Mouse (Mus musculus) hematopoietic stem cell, adult 5-6 weeks (primary cell): ENCODE measurements at regions not wholly inside any gene's neighbourhood (a gene's known extent, or its start where the extent isn't known, plus 50 kb on each side); places are given as distances from the start of the nearest gene placed in this dataset.
A peak's percentile ranks its signal among the peaks of the same experiment; 100 is the strongest.

ENCODE experiments used
- ATAC-seq, 2 experiments: fragments of 125-278 bp in 1 of 2; replicated peaks in 1 of 2; 2 replicates each; pipeline ENCODE4 v1.8.0; 2016 to 2017; ENCODE audit warnings: inconsistent platforms in 2 of 2, mild to moderate bottlenecking in 2 of 2, moderate number of reproducible peaks in 2 of 2, low read depth in 1 of 2, moderate TSS enrichment in 1 of 2; ENCODE audit not compliant: low FRiP score in 2 of 2, poor library complexity in 2 of 2, severe bottlenecking in 2 of 2, insufficient read depth in 1 of 2, low TSS enrichment in 1 of 2

DNA sequence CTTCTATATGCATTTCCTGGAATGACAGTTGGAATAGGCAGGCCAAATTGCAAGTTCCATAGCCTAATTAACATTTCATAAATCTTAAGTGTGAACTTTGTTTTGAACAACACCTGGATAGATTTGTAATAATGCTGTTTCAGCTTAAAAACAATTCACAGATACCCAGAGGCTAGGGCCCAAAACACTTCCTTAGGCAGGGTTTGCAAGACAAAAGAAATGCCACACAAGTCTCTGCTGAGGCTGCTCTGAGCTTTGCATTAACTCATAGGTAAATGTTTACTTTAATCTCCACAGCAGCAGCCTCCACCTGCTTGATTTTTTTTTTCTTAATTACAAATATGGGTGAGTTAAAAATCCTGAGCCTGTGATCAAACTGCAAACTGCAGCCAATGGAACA lies 118.4 kb downstream of the Gnat3 start:
- ATAC-seq, result no peak

DNA sequence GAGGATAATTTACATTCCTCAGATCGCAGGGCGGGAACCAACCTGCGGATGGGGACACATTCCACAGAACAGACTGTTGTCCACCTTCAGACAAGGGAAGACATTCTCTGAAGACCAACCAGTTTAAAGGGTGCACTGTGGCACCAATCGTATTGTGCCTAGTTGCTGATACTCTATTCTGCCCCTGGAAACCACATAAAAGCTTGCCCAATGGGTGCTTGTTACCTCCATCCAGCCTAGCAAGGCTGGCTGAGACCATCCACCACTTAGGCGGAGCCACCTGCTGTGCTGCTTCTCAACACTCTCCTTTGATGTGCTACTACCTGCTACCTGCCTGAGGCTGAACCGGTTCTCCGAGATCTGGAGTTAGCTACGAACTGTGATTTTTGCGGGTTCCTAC lies 119.9 kb downstream of the Gnat3 start:
- no peak for ATAC-seq

DNA sequence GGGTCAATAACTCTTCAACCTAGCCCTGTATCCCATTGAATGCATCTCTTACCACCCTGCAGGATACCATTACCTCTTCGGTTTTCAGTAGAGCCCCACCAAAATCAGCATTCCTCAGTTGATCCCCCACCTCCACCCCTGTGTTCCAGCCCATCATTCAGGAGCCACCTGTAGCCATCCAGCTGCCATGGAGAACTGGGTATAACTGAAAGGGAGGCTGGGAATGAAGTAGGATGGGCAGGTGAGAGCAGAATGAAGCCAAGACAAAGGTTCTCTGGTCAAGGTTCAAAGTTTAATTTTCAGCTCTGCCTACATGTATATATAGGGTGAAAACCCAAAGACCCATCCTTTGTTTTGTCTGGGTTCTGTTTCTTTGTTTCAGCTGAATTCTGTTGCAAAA lies 121.4 kb downstream of the Gnat3 start:
- no peak for ATAC-seq

DNA sequence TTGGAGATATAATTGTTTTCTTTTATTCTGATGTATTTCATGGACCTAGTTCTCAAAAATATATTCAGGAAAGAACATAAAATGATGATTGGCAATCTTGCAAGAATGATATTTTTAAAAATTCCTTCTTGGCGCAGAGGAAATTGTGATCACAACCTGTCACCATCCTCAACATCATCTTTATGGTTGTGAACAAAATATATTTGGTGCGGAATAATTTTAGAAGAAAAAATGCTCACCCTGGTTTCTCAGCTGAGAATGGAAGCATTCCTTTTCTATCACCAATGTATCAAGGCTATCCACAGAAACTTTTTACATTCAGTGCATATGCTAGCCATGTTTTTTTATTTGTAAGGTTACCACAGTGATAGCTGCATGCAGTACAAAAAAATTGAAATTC lies 123.1 kb downstream of the Gnat3 start:
- ATAC-seq, result no peak

DNA sequence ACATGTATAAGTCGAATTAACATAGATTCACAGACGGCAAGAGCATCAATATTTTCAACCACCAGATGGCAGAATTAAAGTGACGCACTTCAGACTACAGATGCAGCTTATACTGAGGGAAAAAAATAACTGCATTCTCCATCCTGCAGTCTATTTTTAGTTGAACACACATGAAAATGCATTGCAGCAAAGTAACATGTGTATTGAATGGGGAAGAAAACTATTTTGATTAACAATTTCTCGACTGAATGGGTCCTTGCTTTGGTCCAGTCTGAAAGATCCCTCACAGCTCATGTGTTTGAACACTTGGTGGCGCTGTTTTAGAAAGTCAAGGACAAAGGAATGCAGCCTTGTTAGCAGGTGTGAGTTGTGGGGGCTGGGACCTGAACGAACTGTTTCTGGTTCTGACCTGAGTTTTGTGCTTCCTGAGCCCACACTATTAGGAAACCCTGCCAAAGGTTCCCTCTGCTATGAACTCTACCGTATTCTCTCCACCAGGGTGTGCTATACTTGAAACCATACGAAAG lies 125.6 kb downstream of the Gnat3 start:
- peak; percentile 84 to 94 for ATAC-seq

DNA sequence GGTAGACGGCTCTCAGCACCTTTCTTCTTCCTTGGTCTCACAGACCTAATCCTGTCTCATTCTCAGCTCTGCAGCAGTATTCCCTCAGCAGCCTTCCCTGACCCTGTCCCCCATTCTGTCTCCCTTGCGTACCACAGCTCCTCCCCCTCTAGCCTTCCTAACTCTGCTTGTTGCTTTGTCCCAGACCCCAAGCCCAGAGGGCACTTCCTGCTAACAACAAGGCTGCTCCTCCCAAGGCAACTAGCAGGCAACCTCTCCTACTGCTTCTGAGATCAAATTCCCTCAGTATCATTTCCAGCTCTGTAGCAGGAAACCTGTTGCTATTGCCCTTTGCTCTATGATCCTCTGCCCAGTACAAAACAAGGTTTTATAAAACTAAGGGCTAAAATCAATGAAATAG lies 127.6 kb downstream of the Gnat3 start:
- ATAC-seq, result no peak

DNA sequence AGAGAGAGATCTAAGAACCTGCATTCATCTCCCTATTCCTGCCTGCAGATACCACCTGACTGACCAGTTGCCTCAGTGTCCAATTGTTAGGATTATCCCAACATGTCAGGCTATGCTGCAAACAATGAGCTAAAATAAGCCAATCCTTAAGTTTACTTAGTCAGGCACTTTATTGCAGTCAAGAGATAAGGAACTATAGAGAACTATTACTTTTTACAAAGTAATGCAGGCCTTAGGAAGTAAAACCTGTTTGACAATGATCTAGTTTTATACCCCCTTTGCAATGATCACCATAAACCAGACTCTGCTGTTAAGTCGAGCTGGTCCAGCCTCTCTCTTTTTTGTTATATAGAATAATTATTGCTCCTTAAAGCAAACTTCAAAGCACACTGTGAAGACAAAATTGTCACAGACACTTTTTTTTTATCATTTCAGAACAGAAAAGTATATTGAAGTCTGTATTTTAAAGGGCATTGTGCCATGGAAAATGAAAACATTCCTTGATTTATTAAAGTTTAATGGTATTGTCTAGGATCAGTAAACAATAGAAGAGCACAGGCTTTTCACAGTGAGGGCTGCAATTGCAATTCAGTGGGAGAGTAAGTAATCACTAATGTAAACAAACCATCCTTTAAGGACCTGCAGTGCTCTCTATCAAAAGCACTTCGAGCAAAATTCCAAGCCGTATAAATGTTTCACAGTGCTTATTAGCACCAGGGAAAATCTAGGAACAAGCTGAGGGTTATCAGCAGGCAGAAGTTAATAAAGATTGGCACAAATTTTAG lies 152.7 kb downstream of the Gnat3 start:
- ATAC-seq, result no peak

DNA sequence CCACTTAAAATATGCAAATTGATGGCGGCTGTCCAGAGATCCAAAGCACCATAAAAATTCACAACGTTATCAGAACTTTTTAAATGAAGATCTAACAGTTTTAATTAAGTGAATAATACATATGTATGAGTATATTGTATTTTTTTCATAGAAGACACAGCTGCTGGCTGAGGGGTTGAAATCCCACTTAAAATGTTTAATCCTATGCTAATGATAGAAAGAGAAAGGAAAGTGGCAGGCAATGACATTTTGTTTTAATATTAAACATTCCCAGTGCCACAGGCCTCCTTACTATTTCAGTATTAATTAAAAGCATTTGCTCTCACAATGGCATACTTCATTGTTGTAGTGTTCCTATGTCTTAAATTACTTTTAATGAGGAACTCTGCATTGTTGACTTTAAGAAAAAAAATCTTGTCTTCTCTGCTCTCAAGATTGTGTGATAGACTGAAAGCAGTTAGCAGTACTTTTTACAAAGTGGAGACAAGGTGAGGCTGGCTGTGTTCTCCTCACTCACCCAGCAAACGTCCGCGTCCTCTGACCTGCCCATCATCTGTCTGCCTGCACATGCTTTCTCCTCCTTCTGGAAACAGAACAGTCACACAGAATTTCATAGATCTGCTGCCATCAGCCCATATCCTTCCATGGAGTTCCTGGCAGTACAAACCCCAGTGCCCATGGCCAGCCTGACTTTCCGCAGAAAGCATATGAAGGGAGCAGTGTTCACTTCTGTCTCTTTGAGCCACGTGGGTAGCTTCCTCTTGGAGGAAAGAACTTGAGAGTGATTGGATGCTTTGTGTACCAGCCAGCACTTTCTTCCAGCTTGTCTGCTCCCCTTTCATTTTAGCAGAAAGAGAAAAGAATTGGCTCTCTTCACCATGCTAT lies 173.7 kb downstream of the Gnat3 start:
- no peak for ATAC-seq

DNA sequence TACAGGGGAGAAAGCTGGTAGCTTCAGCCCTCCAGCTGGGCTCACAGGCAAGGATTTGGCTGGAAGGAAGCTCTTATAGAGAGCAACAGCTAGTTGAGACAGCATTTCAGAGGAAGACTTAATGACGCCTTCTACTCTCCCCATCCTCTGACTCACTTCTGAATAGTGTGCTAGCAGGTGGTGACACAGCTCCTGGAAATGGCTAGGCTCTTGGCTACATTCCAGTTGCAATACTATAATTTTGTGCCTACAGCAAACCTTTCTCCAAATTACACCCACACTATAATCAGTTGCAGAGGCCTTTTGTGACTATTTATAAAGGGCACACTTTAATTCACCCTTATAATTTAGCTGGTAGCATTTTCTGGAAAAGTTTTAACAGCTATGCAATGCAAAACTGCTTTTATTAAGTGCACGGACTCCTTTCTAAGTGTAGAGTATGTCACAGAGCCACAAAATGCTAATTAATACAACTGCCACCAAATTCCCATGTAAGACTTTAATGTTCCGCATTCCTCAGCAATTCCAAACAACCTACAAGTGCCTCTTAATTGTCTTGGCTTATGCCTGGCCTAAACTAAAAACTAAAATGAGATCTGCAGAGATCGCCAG lies 175.2 kb downstream of the Gnat3 start:
- ATAC-seq, result no peak

DNA sequence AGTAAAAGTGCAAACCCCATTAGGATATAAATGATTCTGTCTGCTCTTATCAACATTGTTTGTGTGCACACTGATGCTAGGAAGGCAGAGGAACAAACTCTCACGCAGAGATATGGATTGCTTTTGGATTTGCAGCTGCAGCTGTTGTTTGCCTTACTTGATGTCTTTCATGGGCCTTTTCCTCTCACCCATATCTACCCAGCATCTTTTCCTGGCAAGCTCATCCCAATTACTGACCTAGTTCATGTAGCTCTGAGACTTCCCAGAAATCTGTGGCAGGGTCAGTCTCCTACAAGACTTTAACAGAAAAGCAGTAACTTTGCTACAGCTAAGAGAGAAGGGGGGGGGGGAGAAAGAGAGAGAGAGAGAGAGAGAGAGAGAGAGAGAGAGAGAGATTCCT lies 189.9 kb downstream of the Gnat3 start:
- ATAC-seq, result no peak

DNA sequence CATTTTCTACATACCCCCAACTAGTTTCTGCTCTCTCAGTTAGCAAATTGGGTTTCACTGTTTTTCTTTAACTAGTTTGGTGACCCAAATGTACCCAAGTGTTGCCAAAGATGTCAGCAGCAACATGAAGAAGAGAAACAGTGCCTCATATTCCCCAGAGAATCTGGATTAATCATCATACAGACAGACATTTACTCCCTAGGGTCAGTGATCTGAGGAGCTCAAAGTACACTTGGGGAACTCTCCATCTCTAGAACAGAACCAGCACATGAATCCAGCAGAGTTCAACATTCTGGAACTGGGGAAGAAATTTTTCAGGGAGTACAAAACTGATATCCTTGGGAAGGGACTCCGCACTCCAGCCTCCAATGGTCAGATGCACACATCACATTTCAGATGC lies 191.4 kb downstream of the Gnat3 start:
- no peak for ATAC-seq

DNA sequence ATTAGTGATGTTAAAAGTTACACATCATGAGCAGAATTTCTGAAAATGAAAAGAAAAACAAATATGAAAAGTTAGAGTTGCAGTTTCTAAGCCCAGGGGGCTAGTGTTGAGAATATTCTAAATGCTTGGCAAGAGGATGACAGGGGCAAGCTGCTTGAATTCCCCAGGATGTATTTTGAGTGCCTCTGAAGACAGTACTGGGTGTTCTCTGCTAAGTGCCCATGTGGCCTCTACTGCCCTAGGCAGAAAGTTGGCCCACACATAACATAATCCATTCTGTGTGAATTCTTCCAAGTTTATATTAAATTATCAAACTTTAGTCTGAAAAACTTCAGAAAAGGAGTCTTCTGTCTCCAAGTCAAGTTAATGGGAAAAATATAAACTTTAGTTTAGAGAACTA lies 196.6 kb downstream of the Gnai1 start:
- ATAC-seq, result no peak

DNA sequence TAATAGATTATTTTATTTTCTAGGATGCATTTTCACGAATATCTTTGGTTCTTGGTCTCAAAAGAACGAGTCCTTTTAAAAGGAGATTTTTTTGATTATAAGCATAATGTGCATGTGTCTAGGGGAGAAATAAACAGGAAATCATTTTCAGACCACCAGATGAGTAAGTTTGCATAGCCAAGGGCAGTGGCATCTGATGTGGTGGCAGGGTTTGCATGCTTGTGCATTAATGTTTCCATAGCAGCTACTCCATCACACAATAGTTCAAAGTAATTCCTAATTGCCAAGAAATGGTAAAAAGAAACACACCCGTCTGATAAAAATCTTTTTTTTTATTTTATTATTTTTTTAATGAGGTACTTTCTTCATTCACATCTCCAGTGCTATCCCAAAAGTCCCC lies 182.3 kb downstream of the Gnai1 start:
- no peak for ATAC-seq

DNA sequence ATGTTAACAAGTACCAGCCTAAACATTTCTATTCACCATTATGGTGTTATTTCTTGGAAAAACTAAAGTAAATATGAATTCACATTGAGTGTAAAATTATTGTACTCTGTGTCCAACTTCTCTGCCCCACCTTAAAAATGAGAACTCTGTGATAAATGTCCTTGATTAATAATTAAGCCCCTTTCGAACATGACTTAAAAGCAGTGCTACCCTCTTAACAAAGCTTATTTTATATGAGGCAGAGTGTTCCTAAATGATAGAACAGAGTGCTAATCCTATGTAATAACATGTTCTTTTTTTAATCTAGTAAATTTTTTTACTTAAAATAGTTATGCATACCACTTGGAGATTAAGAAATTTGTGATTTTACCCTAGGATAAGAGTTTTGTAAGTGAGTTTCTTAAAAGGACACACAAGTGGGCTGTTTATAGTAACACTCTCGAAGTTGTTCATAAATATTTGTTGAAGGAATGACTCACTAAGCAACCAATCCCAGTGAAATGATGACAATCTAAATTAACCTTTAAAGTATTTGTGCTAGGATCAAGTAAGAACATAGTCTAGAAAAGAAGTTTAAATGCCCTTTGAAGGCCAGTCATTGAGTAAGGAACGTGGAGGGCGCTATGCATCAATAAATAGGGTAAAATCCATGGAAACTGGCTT lies 148.6 kb downstream of the Gnai1 start:
- ATAC-seq, result no peak
